Mouse (Mus musculus) Muller cell, postnatal 12 days (primary cell): ENCODE results near the gene Nsun5.

ENCODE experiments used
- DNase-seq: peaks from one replicate; pipeline ENCODE4 v3.0.0-alpha.2; 2015; ENCODE audit errors: inconsistent ontology term

Nsun5 gene

GRCm38 (mm10) chr5:135373601-135374000 lies 3.8 kb downstream of the Nsun5 start:
- no peak for DNase-seq

- no peak for DNase-seq
Measured at GRCm38 (mm10) chr5:135375167-135375566, 5.4 kb downstream of the Nsun5 start.

- DNase-seq, result no peak
Measured at GRCm38 (mm10) chr5:135376341-135376740, 6.6 kb downstream of the Nsun5 start.

- no peak for DNase-seq
Measured at GRCm38 (mm10) chr5:135380681-135381080, 10.9 kb downstream of the Nsun5 start.

GRCm38 (mm10) chr5:135381356-135381925 lies 11.7 kb downstream of the Nsun5 start:
- DNase-seq, result no peak

- no peak for DNase-seq
Measured at GRCm38 (mm10) chr5:135382746-135383145, 13.0 kb downstream of the Nsun5 start.

- no peak for DNase-seq
Measured at GRCm38 (mm10) chr5:135383771-135384170, 14.0 kb downstream of the Nsun5 start.

- peak; percentile 90 for DNase-seq
Measured at GRCm38 (mm10) chr5:135394004-135394823, 24.5 kb downstream of the Nsun5 start, which contains the start of gene Pom121. TSS of gene Pom121 (minus strand) at chr5:135394546.

- peak; percentile 20 for DNase-seq
Measured at GRCm38 (mm10) chr5:135395826-135396225, 26.1 kb downstream of the Nsun5 start.

GRCm38 (mm10) chr5:135399382-135399781 lies 29.6 kb downstream of the Nsun5 start:
- no peak for DNase-seq

- DNase-seq, result peak; percentile 75
Measured at GRCm38 (mm10) chr5:135400244-135400643, 30.5 kb downstream of the Nsun5 start.

GRCm38 (mm10) chr5:135404623-135405022 lies 34.9 kb downstream of the Nsun5 start:
- no peak for DNase-seq

GRCm38 (mm10) chr5:135405437-135405836 lies 35.7 kb downstream of the Nsun5 start:
- DNase-seq, result no peak

- no peak for DNase-seq
Measured at GRCm38 (mm10) chr5:135408114-135408513, 38.4 kb downstream of the Nsun5 start.

GRCm38 (mm10) chr5:135410266-135410665 lies 40.5 kb downstream of the Nsun5 start:
- no peak for DNase-seq
